Comparison of ENCODE assay signal across 14 mouse cellular contexts in genomic region chr12:25363341-25363740, GRCm38 (mm10).
"Had no signal": no experiment of that assay in that cellular context is flagged by ENCODE, and none has a peak within 500 bp of the region (broad histone marks: within the 10 kb centered on the region; RNA-seq: fewer than 3 reads in every experiment).

No protein-coding gene starts in this region.

- H3K9ac ChIP-seq: liver, embryonic 13.5 days; lung, embryonic 14.5 days; midbrain, embryonic 13.5 days had no signal

- DNase-seq: kidney, adult 2 months; layer of hippocampus, adult 9-11 months; liver, embryonic 13.5 days; lung, postnatal 14 days; thymus, adult 2 months; thymus, postnatal 14 days; thymus, postnatal 4 days had no signal

- H3K27me3 ChIP-seq: liver, embryonic 13.5 days; midbrain, embryonic 13.5 days had no signal

- ATAC-seq: midbrain, embryonic 13.5 days; midbrain, embryonic 16.5 days had no signal

- H3K36me3 ChIP-seq: liver, embryonic 13.5 days; midbrain, embryonic 13.5 days had no signal

- H3K9me3 ChIP-seq: liver, embryonic 13.5 days; midbrain, embryonic 13.5 days had no signal

- H3K4me2 ChIP-seq: liver, embryonic 13.5 days; lung, embryonic 14.5 days; midbrain, embryonic 13.5 days had no signal

- H3K4me3 ChIP-seq: layer of hippocampus, adult 2 months; liver, embryonic 13.5 days; midbrain, embryonic 13.5 days had no signal

- H3K4me1 ChIP-seq: liver, embryonic 13.5 days; midbrain, embryonic 13.5 days had no signal

- H3K27ac ChIP-seq: kidney, postnatal 0 days; layer of hippocampus, adult 2 months; liver, embryonic 13.5 days; macrophage; midbrain, embryonic 13.5 days; stomach, postnatal 0 days had no signal
